ENCODE assay signal across 25 mouse cellular contexts in the genomic region with DNA sequence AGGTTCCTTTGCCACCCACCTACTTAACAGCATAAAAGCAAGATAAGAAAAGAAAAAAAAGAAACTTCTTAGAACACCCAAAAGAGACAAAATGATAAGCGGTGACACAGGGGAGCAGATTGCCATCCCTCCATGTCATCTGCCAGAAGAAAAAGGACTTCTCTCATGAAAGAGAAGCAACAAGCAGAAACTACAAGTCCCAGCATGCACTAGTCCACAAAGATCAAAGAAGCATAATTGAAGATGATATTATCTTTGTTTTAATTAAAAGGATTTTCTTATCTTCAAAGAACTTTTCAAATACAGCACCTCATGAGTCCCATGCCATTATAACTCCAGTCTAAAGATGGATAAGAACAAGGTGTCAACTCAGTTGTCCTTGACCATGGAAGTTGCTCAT.
"Had no signal": no experiment of that assay in that cellular context is flagged by ENCODE, and none has a peak within 500 bp of the region (broad histone marks: within the 10 kb centered on the region; RNA-seq: fewer than 3 reads in every experiment).

No protein-coding gene starts in this region.

- H3K9me3 ChIP-seq: heart, embryonic 10.5 days; heart, embryonic 13.5 days; heart, embryonic 15.5 days; hindbrain, embryonic 13.5 days; hindbrain, embryonic 15.5 days; intestine, embryonic 15.5 days; limb, embryonic 13.5 days; limb, embryonic 15.5 days; liver, embryonic 12.5 days had no signal

- H3K4me2 ChIP-seq: heart, embryonic 13.5 days; heart, embryonic 15.5 days; hindbrain, embryonic 13.5 days; hindbrain, embryonic 15.5 days; intestine, embryonic 15.5 days; limb, embryonic 13.5 days; limb, embryonic 15.5 days; liver, embryonic 12.5 days had no signal

- H3K27me3 ChIP-seq: heart, embryonic 13.5 days; heart, embryonic 15.5 days; hindbrain, embryonic 13.5 days; hindbrain, embryonic 15.5 days; intestine, embryonic 15.5 days; limb, embryonic 13.5 days; limb, embryonic 15.5 days; liver, embryonic 12.5 days had no signal

- H3K27ac ChIP-seq: heart, embryonic 10.5 days; heart, embryonic 13.5 days; heart, embryonic 15.5 days; hindbrain, embryonic 13.5 days; hindbrain, embryonic 15.5 days; hindbrain, postnatal 0 days; intestine, embryonic 15.5 days; layer of hippocampus, adult 2 months; left cerebral cortex, adult 2 months; limb, embryonic 13.5 days; limb, embryonic 15.5 days; liver, embryonic 12.5 days; liver, embryonic 14.5 days had no signal

- H3K36me3 ChIP-seq: heart, embryonic 10.5 days; heart, embryonic 13.5 days; heart, embryonic 15.5 days; hindbrain, embryonic 13.5 days; hindbrain, embryonic 15.5 days; intestine, embryonic 15.5 days; limb, embryonic 13.5 days; limb, embryonic 15.5 days; liver, embryonic 12.5 days had no signal

- DNase-seq: gastrocnemius, postnatal 14 days; gastrocnemius, postnatal 36 days; heart, adult 18-20 months; heart, postnatal 14 days; heart, postnatal 36 days; kidney, adult 18-20 months; kidney, adult 8-10 months; kidney, postnatal 10 days; kidney, postnatal 25 days; kidney, postnatal 4 days; left cerebral cortex, postnatal 4 days had no signal

- H3K4me1 ChIP-seq: heart, embryonic 10.5 days; heart, embryonic 13.5 days; heart, embryonic 15.5 days; hindbrain, embryonic 13.5 days; hindbrain, embryonic 15.5 days; intestine, embryonic 15.5 days; limb, embryonic 13.5 days; limb, embryonic 15.5 days; liver, embryonic 12.5 days had no signal

- H3K9ac ChIP-seq: heart, embryonic 13.5 days; heart, embryonic 15.5 days; hindbrain, embryonic 13.5 days; hindbrain, embryonic 15.5 days; intestine, embryonic 15.5 days; limb, embryonic 13.5 days; limb, embryonic 15.5 days; liver, embryonic 12.5 days; liver, embryonic 14.5 days had no signal

- H3K4me3 ChIP-seq: heart, embryonic 10.5 days; heart, embryonic 13.5 days; heart, embryonic 15.5 days; hindbrain, embryonic 13.5 days; hindbrain, embryonic 15.5 days; intestine, embryonic 15.5 days; layer of hippocampus, adult 2 months; left cerebral cortex, adult 2 months; limb, embryonic 13.5 days; limb, embryonic 15.5 days; liver, embryonic 12.5 days had no signal

- ATAC-seq: hindbrain, postnatal 0 days; intestine, embryonic 15.5 days; intestine, postnatal 0 days; liver, embryonic 12.5 days had no signal
